Mouse (Mus musculus) B cell, adult (primary cell): Measurements from ENCODE around the gene Khdc1a. TPM values are rescaled to one million over a fixed set of nuclear protein-coding genes. Genes with fewer than 3 reads are reported as not detected.

Source experiments
- total RNA-seq: library from RNA; stranded (reverse); gene quantifications from 4 replicates; pipeline ENCODE4 v1.2.4, GENCODE M21; 2023; ENCODE audit not compliant: inconsistent age

Gene Khdc1a
- total RNA-seq, result not detected in 4 replicates

GRCm38 (mm10) chr1:21349341-21349740 is at the start of gene Khdc1a:
Khdc1a (plus strand) TSS chr1:21349641.

GRCm38 (mm10) chr1:21368031-21368430 is 18.6 kb downstream of the Khdc1a start, which contains the start of gene Khdc1c:
Khdc1c (plus strand) TSS chr1:21368331.

GRCm38 (mm10) chr1:21383256-21383655 is 33.8 kb downstream of the Khdc1a start, which contains the start of gene Khdc1b:
Khdc1b (plus strand) TSS chr1:21383556.

Other genes starting within 250 kb of the Khdc1a start
- 0.45 to 1.2 TPM (median 0.88 TPM) in 4 replicates for gene Tmem14a, start 131.1 kb upstream of the Khdc1a start, total RNA-seq
- not detected in 4 replicates for gene Gsta3, start 109.1 kb upstream of the Khdc1a start, total RNA-seq
- not detected in 4 replicates for gene Khdc1c, start 18.7 kb downstream of the Khdc1a start, total RNA-seq
- not detected in 4 replicates for gene Khdc1b, start 33.9 kb downstream of the Khdc1a start, total RNA-seq